Mouse (Mus musculus): ENCODE results near the gene Ccdc180.

Ccdc180 gene

DNA sequence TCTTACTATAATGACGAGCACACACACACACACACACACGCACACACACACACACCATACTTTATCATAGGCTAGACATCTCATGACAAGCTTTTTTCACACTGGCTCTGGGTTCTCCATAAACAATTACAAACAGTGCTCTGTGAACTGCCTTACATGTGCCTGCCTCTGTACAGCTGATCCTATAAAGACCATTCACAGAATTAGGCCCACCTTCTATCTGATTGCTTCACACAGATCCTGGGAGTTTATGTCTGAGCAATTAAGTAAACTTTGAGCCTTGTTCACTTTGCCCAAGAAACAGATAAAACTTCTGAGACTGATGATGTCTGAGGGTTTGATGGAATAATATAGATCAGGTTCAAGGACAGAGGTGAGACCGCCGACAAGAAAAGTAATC lies 21.8 kb downstream of the Ccdc180 start:
- no peak for DNase-seq

DNA sequence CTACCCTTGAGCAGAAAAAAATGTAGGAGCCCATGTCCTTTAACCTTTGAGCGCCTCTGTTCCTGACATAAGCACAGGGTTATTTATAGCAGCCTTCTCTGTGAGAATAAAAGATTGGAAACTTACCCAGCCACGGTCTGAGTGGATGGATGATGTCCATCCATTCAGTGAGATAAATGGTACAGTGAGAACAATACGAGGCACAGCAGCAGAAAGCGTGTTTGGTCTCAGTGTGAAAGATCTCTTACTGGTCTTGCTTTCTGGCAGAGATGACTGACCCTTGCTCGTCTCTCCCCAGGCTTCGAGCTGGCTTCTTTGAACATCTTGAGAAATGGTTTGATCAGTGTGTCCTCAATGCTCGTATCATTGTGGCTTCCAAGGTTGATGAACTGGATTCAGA lies 27.0 kb downstream of the Ccdc180 start:
- no peak for DNase-seq

DNA sequence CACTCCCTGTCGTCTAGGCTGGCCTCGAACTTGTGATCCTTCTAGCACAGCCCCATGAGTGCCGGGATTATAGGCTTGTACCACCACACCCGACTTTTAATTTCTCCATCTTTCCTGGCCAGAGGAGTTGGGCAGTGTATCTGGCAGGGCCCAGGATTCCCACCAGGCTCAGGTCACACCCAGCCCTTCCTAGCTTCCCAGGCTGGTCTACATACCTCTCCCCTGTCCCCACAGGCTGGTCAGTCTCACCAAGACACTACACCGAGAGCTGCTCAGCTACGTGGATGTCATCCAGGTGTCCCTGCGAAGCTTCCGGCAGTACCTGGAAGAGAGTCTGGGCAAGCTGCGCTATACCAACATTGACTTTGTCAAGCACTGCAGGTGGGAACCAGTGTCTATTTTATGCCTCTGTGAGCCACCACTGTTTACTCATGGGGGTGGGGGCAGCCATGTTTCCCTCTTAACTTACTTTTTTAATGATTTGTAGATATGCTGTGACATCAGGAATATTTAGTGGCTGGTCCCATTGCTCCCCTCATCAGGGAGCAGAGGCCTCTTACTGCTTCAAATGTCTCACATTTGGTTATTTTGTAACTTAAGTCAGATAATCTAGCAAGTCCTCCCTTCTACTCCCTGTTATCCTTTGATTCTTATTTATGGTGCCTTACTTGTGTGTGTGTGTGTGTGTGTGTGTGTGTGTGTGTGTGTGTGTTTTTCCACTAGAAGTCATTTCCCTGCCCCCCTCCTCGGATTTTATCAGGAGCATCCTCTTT lies 31.7 kb downstream of the Ccdc180 start:
- DNase-seq = no peak

DNA sequence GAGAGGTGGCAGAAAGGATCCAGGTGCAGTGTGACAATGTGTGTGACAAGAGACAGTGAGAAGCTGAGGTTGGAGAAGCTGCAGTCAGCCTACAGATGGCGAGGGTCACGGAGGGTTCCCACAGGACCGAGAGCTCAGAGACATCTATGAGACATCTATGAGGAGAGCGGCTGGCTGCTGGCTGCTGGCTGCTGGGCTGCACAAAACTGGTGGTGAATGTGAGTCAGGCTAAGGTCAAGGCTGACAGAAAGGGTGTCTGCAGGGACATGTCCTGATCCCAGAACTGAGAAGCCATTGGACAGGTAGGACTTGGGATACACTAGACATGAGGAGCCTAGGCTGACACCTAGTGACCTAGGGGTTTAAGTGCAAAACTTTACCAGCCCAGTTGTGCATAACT lies 33.9 kb downstream of the Ccdc180 start:
- no peak for DNase-seq

DNA sequence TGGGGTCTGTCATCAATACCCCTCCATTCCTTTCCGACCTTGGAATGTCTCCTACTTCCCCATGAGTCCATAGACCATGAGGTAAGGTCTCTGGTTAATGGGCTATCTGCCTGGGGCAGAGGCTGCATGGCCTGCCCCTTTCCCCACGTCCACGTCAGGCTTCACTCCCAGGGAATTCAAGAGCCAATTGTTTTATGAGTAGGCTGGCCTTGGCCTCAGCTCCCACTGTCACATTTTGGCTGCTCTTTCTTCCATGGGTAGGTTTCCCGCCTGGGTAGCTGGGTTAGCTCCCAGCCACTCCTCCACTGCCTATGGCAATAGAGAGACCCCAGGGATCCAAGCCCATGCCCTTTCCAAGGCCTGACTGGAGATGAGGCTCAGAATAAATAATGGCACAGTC lies 38.5 kb downstream of the Ccdc180 start:
- DNase-seq = no peak

DNA sequence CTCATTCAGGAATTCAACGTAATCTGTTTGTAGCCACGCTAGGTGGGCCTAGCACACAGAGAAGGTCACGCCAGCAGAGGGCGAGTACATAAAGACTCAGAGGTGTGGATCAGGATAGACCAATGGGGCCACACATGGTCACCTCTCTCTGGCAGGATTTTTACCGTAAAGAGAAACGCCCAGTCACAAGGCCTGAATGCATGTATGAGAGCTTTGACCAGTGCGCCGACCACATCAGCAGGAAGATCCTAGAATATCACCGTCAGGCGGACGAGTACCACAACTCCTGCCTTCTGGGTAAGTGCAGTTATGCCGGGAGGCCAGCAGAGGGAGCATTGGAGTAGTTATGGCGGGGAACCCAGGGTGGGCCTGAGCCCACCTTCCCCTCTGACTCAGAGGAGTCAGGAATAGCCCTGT lies 51.5 kb downstream of the Ccdc180 start:
- DNase-seq = peak; percentile 54 to 60

DNA sequence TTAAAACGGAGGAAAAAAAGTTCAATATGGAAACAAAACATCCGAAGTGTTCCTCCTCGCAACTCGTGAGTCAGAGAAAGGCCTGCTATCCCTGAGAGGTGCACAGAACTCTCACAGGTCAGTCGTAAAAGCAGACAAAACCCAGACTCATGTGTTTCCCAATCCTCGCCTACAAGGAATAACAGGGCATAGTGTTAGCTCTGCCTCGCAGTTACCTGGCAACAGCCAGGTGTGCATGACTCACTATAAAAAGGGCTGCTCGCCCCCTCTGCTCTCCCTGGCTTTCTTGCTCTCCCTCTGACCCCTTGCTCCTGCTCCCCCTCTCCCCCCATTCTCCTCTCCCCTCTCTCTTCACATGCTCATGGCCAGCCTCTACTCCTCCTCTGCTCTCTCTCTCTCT lies 57.6 kb downstream of the Ccdc180 start:
- no peak for DNase-seq

DNA sequence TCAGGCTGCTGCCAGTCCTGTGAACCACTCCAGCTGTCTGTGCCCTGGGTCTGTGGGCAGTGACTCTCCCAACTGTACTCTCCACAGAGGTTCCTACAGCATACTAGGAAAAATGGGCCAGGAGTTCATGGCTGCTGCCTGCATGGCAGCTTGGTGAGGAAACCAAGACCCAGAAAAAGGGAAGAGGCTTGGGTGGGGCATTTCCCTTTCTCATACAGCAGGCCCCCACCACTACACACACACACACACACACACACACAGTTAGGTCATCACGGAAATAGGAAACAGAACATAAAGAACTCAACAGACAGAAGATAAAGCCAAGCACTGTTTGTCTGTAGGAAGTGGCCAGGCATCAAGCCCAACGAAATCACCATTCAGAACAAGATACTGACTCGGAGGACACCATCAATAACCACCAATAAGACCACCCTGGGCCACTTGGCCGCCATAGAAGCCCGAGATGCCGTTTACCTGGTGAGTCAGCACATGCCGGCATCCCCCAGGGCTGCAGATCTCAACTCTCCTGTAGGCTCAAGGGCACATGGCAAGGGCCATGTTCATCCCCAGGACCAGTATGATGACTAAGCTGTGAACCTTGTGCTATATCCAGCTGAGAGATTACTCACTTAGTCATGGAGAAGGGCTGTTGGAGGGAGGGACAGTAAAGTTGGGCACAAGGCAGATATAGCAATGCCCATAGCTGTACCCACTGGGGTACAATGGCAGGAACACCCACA lies 59.2 kb downstream of the Ccdc180 start:
- peak; percentile 50 to 52 for DNase-seq

DNA sequence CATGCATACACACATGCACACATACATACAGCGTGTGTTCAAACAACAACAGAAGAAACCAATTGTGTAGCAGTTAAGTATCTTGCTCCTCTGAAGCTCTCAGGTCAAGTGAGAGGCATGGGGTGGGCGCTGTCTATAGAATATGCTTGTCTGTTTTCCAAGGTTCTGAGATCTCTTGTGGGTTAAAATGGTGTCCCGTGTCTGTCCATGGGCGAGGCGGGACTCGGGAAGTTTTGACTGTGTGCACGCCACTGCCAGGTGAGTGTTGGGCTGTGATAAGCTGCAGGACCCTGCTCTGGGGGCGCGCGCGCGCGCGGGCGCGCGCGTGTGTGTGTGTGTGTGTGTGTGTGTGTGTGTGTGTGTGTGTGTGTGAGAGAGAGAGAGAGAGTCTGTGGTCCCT lies 61.7 kb downstream of the Ccdc180 start:
- no peak for DNase-seq

DNA sequence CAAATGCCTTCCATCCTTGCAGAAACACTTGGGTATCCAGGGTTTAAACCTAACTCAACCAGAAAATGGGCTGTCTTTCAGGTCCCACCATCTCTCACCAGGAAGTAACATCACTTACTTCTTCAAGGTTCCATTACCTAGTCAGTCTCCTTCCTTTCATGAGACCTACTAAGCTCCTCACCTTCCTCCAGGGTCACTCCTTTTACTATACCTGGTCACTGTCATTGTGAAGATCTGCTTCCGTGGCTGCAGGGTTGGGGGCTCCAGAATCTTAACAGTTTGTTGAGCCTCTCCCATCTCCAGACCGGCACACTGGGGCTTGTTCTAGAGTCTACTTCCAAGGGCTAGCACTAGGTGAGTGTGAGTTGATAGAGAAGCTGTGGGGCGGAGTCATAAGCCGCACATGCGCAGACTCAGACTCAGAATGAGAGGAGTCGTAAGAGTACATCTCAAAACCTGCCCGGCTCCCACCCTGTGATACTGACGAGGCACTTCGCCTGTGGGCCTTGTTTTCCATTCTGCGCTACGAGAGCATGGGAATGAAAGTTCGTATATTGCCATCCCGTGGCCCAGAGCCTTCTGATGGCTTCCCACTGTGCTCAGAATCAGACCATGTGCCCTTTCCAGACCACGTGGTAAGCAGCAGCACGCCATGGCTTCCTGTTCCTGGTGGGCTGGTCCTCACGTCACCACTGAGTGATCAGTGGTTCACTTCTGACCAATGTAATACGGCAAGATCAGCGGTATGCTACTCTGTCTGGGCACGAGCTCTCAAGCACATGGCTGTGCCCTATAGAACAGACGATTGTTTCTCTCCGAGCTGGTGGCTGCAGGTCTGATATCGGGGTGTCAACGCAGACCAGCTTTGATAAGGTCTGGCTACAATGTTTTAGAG lies 63.2 kb downstream of the Ccdc180 start:
- no peak for DNase-seq

DNA sequence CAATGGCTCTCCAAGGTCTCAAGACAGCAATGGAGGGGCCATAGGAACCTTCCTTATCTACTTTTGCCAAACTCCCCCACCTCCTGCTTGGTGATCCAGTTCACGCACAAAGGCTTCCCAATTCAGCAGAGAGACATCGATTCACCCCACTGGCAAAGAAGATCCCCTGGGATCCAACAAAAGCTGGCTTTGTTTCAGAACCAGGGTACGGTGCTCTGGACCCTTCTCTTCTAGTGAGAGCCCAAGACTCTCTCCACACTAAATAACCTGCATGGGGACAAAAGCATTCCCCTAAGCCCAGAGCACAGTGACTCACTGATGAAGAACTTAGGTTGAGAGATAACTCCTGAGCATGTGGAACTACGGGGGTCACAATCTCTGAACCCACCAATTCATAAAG lies 65.1 kb downstream of the Ccdc180 start:
- DNase-seq = no peak

DNA sequence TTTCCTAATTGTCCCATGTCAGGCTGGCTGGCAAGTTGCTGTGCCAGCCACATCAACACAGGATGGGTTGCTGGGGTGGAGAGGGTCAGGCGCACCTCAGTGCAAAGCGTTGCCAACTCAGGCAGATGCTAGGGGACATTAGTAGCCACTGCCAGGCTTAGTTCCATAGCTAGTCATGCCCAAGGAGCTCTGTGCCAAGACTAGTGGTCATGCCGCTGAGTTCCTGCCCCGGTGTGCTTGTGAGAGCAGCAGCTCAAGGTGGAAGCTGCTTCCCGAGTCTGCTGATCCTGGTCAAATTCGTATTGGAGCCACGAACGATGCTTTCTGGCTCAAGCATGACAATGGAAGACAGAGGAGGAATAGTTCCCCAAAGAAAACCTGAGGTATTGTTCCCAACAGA lies 66.0 kb downstream of the Ccdc180 start:
- no peak for DNase-seq

DNA sequence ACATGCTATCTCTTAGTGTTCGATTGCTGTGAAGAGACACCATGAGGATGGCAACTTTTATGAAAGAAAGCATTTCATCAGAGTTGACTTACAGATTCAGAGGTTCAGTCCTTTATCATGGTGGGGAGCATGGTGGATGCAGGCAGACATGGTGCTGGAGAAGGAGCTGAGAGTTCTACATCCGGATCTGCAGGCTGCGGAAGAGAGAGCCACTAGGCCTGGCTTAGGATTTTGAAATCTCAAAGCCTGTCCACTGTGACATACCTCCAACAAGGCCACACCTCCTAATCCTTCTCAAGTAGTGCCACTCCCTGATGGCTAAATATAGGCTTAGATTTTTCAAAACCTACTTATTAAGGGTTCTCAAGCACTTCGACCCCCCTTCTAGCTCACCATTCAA lies 66.6 kb downstream of the Ccdc180 start:
- DNase-seq = no peak

DNA sequence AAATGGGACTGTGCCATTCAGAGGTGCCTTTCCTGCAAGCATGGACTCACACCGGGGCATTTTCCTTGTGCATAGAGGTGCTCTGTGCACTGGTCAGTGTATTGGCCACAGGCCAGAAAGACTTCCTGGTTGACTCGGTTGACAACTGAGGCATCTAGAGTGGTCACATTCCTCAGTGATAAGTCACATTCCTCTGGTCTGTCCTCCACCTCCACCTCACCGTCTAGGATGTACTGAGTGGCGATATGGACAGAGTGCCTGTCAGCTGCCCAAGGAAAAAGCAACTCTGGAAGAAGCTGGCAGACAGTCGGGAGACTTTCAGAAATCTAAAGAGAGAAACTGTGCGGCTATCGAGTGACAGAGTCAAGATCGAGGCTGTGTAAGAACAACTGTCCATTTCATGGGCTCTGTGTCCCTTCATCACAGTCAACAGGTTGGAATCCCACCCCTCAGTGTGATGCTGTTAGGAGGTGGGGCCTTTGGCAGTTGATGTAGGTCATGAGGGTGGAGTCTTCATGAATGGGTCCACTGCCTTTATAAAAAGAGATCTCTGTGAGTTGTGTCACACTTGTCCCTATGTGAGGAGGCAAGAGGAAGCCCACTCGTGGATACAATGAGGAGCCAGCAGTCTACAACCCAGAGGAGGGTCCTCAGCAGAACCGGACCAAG lies 74.8 kb downstream of the Ccdc180 start, which contains the start of gene Tdrd7:
TSS of gene Tdrd7 (plus strand) at position 564 of the 669 bp plus-strand sequence.
- DNase-seq = no peak

DNA sequence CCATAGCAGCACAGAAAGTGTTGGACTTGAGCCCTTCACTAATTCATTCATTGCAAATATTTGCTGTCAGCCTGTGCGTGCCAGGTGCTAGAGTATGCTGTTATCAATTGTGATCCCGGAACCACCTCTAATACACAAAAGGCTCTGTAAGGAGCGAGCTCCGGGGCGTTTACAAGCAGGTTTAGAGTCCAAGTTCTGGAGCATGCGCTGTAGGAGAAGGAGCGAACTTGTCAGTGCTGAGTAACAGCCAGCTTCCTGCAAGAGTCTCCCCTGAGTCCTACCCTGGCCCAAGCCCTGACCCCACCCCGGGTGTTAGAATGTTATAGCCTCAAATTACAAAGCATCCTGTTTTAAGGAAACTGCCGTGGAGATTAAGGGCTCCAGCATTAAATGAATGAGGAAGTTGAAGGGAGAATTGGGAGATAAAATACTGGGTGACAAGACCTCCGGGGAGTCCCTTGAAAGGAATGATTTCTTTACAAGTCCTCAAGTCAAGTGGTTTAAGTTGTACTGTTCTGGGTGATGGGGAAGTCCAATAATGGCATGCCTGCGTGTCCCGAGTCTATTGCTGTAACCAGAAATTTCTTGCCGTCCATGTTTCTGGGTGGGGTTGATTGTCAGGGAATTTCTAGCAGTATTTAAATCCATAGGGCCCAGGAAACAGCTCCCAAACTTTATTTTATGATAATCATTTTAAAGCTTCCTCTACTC lies 75.8 kb downstream of the Ccdc180 start:
- no peak for DNase-seq

DNA sequence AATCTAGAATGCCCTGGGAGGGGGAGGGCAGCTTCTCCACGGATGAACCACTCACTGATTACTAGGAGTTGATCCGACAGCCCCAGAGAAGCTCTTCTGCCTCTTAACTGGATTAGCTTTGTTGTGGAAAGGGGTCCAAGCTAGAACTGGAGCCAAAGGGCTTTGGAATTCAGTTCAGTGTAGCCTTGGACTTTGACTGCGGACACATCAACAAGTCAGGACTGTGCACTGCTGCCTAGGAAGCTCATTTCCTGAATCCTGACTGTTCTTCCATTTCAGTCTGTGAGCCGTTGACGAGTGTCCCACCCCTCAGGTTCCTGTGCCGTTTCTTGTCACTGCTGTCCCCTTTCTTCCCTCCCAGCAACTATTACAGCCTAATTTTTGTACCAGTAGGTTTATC lies 76.6 kb downstream of the Ccdc180 start:
- no peak for DNase-seq

DNA sequence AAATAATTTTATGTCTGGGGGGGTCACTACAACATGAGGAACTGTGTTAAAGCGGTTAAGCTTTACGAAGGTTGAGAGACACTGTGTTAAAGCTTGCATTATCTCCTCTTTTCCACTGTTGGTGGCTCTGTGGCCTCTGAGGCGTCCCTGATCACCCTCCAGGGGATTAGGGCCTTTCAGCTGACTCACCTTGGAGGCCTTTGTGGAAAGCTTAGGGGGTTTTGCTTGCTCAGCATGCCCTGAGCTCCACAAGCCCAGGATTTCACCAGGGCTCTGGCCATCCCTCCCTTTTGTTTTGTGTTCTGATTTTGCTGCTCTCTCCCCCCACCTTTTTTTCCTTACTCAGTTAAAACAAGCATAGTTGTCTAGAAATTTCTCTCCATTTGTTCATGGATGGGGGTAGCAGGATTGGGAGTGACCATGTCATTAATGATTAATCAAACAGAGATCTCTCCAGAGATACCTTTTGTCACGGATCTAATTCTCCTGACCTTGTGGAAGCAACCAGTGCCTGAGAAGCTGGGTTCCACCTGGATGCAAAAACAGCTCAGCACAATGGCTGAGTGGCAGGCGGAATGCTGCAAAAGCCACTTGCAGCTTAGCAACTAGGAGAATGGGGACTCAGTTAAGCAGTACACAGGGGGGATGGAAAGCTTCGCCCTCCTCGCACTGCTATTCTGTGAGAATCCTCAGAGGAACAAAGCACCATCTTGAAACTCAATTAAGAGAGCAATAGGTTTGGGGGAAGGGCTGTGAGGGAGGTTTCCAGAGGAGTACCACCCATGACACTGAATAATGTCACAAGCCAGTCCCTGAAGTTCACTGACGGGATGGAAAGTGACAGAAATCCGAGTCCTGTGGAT lies 77.6 kb downstream of the Ccdc180 start:
- no peak for DNase-seq

DNA sequence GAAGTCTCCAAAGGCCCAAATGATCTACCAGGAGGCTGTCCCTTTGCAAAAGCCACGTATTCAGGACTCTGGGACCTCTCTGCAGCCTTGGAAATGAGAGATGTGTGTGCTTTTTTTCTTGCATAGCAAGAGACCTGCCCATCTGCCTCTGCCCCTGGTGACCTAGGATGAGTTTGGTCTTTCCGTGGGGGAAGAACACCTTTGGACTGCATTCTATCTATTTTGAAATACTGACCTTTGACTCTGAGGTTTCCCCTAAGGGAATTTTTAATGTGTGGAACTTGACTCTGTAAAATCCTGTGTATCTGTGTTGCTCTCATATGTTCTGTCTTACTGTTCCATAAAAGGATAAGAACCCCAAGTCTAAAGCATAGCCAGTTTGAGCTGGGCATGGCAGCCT lies 78.9 kb downstream of the Ccdc180 start:
- no peak for DNase-seq

DNA sequence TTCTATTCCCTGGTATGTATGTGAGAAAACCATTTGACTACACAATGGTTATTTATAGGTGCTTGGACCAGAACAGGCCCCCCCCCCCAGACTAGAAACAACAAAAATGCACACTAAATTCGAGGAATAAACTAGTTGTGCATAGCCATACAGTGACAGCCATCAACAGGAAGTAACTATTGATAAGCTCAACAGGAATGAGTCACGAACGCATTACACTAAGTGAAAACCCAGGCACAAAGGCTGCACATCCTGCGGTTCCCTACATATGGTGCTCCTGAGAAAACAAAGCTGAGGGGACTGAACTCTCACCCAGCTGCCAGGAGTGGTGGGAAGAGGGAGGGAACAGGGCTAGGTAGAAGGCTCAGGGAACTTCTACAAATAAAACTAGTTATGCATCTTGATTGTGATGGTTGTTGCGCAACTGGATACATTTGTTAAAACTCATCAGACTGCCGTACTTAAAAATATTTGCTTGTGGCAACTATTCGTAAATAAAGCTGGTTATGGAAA lies 80.0 kb downstream of the Ccdc180 start:
- no peak for DNase-seq

DNA sequence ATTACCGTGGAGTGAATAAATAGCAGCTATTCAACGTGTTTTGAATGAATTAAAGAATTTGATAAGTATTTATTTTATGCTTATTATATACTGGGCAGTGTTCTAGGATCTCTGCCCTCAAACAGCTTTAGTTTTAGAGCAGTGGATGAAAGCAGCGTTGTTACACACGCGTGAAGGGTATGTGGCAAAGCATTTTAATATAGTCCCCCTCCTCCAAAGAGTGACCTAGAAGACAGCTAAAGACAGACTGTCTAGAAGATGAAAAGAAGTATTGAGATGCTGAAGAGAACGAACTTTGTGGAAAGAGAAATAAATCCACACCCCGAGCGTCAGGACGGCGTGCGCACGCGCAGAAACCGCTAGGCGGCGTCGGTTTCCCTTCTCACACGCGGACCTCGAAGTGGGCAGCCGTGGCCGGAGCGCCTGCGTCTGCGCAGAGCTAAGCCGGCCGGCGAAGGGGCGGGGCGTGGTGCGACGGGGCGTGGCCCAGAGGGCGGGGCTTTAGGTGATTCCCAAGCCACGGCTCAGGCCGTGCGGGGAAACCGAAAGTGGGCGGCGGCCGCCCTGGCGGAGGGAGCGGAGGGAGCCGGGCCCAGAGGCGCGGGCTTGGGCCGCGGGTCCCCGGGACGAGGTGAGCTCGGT lies 81.8 kb downstream of the Ccdc180 start:
- DNase-seq = peak; percentile 92 to 93
